Mouse (Mus musculus) mouse trophoblast stem cell (cell line): ENCODE measurements around the gene B4galnt2.

ENCODE experiments used
- in situ Hi-C, 2 experiments: fragments of 300-500 bp; cut with MseI, MboI; formaldehyde crosslinking; loops; 2 replicates in 1 of 2; 3 replicates in 1 of 2; pipeline ENCODE4 v1.15.1; 2025

Gene B4galnt2

GRCm38 (mm10) chr11:95826317-95827167 lies 88.1 kb downstream of the B4galnt2 start:
- in situ Hi-C loops = no loop called here

GRCm38 (mm10) chr11:95825625-95826024 lies 89.1 kb downstream of the B4galnt2 start:
- in situ Hi-C loops = no loop called here

- in situ Hi-C loops = no loop called here
These were observed 89.8 kb downstream of the B4galnt2 start for GRCm38 (mm10) chr11:95824877-95825243.

GRCm38 (mm10) chr11:95824071-95824876 lies 90.4 kb downstream of the B4galnt2 start, which contains the start of gene Phospho1:
Gene Phospho1 (plus strand): TSS chr11:95824499.
- in situ Hi-C loops = no loop called here

GRCm38 (mm10) chr11:95822437-95822836 lies 92.3 kb downstream of the B4galnt2 start:
- in situ Hi-C loops = no loop called here

- in situ Hi-C loops = no loop called here
These were observed 93.2 kb downstream of the B4galnt2 start for GRCm38 (mm10) chr11:95821511-95821910.

- in situ Hi-C loops = no loop called here
These were observed 95.6 kb downstream of the B4galnt2 start for GRCm38 (mm10) chr11:95819138-95819537.
